Mouse (Mus musculus) G1E (cell line): ENCODE results near the gene Ptprg.

Experiments
- CTCF ChIP-seq: IDR thresholded peaks from 2 replicates; pipeline ENCODE4 v1.5.1; 2012; ENCODE audit warnings: low read depth, low read length, inconsistent platforms, mixed read lengths
- GATA2 ChIP-seq: IDR thresholded peaks from 2 replicates; pipeline ENCODE4 v1.6.1; 2012; ENCODE audit warnings: low read depth, low read length, inconsistent platforms, borderline replicate concordance

DNA sequence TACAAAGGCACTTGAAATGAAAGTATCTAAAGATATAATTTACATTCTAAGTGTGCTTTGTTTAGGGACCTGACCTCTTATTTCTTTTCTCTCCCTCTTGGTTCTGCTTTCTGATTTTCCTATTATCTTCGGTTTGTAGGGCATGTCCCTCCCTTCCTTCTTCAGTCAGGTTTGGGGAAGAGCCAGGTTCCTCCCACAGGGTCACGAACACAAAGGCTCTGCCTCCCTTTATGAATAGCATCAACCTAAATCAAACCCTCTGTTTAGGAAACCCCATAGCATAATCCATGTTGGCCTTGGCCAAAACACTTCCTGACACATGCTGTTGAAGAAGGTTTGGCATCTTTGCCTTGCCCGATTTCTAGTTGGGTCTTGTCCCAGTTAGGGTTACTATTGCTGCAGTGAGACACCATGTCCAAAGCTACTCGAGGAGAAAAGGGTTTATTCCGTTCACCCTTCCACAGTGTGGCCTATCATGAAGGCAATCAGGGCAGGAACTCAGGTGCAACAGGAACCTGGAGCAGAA, 388.7 kb downstream of the Ptprg start:
- TF ChIP-seq GATA2 (no peak), CTCF (no peak)
